Mouse (Mus musculus): ENCODE data around the gene Arhgap10. TPM values are rescaled to one million over a fixed set of nuclear protein-coding genes. Genes with fewer than 3 reads are reported as not detected.

Arhgap10 gene
- total and polyA plus RNA-seq, 3 experiments = 13.1 to 22.8 TPM; not detected in 1

DNA sequence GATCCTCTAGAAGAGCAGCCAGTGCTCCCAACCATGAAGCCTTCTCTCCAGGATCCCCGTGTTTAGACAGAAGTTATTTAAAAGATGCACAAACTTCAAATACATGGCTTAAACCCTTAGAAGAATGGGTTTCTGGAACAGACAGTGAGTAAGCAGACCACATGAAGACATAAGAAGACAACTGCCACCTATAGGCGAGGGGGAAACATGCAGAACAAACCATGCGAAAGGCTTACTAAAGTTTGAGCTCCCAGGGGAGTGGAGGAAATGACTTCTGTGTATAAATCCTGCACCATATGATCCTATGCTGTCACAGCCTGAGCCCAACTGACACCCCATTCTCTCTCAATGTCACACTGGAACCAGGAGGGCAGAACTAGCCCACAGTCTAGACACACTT is 150.7 kb downstream of the Arhgap10 start:
- peak; percentile 43 for DNase-seq (ENCODE audit: low read depth, low spot score)

DNA sequence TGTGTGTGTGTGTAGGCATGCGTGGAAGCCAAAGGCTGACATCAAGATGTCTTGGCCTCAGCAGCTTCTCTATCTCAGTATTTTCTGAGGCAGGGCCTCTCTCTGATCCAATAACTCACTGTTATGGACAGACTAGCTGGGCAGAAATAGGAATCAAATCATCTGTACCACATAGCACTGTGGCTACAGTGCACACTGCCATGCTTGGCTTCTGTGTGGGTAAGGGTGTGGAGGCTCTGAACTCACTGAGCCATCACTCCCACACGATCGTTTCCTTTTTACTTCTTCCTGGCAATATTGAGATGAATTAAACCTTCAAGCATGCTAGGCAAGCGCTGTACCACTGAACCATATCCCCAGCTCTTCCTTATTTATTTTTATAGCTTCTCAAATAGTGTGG is 151.3 kb downstream of the Arhgap10 start:
- Histone ChIP-seq H3K27me3 (ENCODE audit: control insufficient read depth in 1 of 2, insufficient read depth in 2 of 2, low read length in 2 of 2) (no peaks in the 10 kb centered on the region), H3K4me3 (ENCODE audit: control insufficient read depth in 1 of 2, insufficient read depth in 1 of 2, low read depth in 2 of 2, low read length in 2 of 2) (no peak overlapping the region), H3K9ac (ENCODE audit: control insufficient read depth, low read depth, low read length, poor library complexity, severe bottlenecking) (no peak overlapping the region), H3K79me2 (ENCODE audit: control insufficient read depth, insufficient read depth, low read length, poor library complexity) (no peaks in the 10 kb centered on the region), H3K4me1 (ENCODE audit: control insufficient read depth in 1 of 2, insufficient read depth in 2 of 2, low read length in 2 of 2) (peaks cover 0 to 3% of the 10 kb centered on the region in 2 experiments; a peak in 3 of 4 replicates), H3K27ac (ENCODE audit: control insufficient read depth, low read depth, low read length) (no peak overlapping the region), H3K9me3 (replicated peaks; ENCODE audit: insufficient read depth, low read length) (no peaks in the 10 kb centered on the region), H3K36me3 (ENCODE audit: control insufficient read depth in 1 of 2, insufficient read depth in 2 of 2, low read length in 2 of 2) (peaks cover 2 to 3% of the 10 kb centered on the region in 2 experiments; a peak in 2 of 4 replicates)
- no peak for DNase-seq (ENCODE audit: low read depth, low spot score)
- no peak for TF ChIP-seq TCF12 (IDR thresholded peaks at IDR 0.05; ENCODE audit: low read depth, low read length)
- TF ChIP-seq CHD2 (IDR thresholded peaks at IDR 0.05; ENCODE audit: low read length) = no peak
- no peak for TF ChIP-seq MXI1 (IDR thresholded peaks at IDR 0.05; ENCODE audit: low read depth, low read length)
- TF ChIP-seq UBTF (IDR thresholded peaks at IDR 0.05; ENCODE audit: borderline replicate concordance, insufficient read depth, low read depth, low read length) = no peak
- no peak for TF ChIP-seq ELF1 (IDR thresholded peaks at IDR 0.05; ENCODE audit: low read depth, low read length)
- TF ChIP-seq MYC (IDR thresholded peaks at IDR 0.05; ENCODE audit: low read depth, low read length) = no peak
- no peak for TF ChIP-seq MEF2A (IDR thresholded peaks at IDR 0.05; ENCODE audit: extremely low read depth, insufficient replicate concordance, low read depth, low read length, poor library complexity, severe bottlenecking)
- no peak for TF ChIP-seq HCFC1 (IDR thresholded peaks at IDR 0.05; ENCODE audit: low read depth, low read length)
- no peak for TF ChIP-seq CTCF (IDR thresholded peaks at IDR 0.05 in 2 of 3, conservative IDR thresholded peaks at IDR 0.05 in 1 of 3; ENCODE audit: control insufficient read depth in 1 of 3, insufficient read depth in 1 of 3, low read depth in 2 of 3, low read length in 3 of 3, poor library complexity in 1 of 3, severe bottlenecking in 1 of 3)
- no peak for TF ChIP-seq POLR2A (IDR thresholded peaks at IDR 0.05; ENCODE audit: control insufficient read depth in 1 of 2, insufficient read depth in 1 of 2, low read depth in 1 of 2, low read length in 2 of 2, poor library complexity in 1 of 2)
- TF ChIP-seq SMC3 (IDR thresholded peaks at IDR 0.05; ENCODE audit: low read depth, low read length) = no peak
- no peak for TF ChIP-seq CHD1 (IDR thresholded peaks at IDR 0.05; ENCODE audit: low read depth, low read length)
- no peak for TF ChIP-seq ZKSCAN1 (IDR thresholded peaks at IDR 0.05; ENCODE audit: low read depth, low read length)
- TF ChIP-seq ZMIZ1 (IDR thresholded peaks at IDR 0.05; ENCODE audit: low read depth, low read length) = no peak
- no peak for TF ChIP-seq EP300 (IDR thresholded peaks at IDR 0.05; ENCODE audit: low read depth in 1 of 2, low read length in 2 of 2)
- no peak for TF ChIP-seq NRF1 (IDR thresholded peaks at IDR 0.05; ENCODE audit: insufficient read depth, low read depth, low read length, poor library complexity, severe bottlenecking)
- TF ChIP-seq POLR2AphosphoS5 (IDR thresholded peaks at IDR 0.05; ENCODE audit: borderline replicate concordance, low read depth, low read length) = no peak
- no peak for TF ChIP-seq RAD21 (IDR thresholded peaks at IDR 0.05; ENCODE audit: low read depth, low read length)

More for the DNA sequence above, 150.7 kb downstream of the Arhgap10 start:
- Histone ChIP-seq H3K27me3 (ENCODE audit: control insufficient read depth in 1 of 2, insufficient read depth in 2 of 2, low read length in 2 of 2) (no peaks in the 10 kb centered on the region), H3K9ac (ENCODE audit: control insufficient read depth, low read depth, low read length, poor library complexity, severe bottlenecking) (no peak overlapping the region), H3K79me2 (ENCODE audit: control insufficient read depth, insufficient read depth, low read length, poor library complexity) (no peaks in the 10 kb centered on the region), H3K4me3 (ENCODE audit: control insufficient read depth in 1 of 2, insufficient read depth in 1 of 2, low read depth in 2 of 2, low read length in 2 of 2) (no peak overlapping the region), H3K4me1 (ENCODE audit: control insufficient read depth in 1 of 2, insufficient read depth in 2 of 2, low read length in 2 of 2) (peaks cover 0 to 3% of the 10 kb centered on the region in 2 experiments; a peak in 3 of 4 replicates), H3K27ac (ENCODE audit: control insufficient read depth, low read depth, low read length) (no peak overlapping the region), H3K9me3 (replicated peaks; ENCODE audit: insufficient read depth, low read length) (no peaks in the 10 kb centered on the region), H3K36me3 (ENCODE audit: control insufficient read depth in 1 of 2, insufficient read depth in 2 of 2, low read length in 2 of 2) (peaks cover 2 to 3% of the 10 kb centered on the region in 2 experiments; a peak in 2 of 4 replicates)
- no peak for TF ChIP-seq ZC3H11A (IDR thresholded peaks at IDR 0.05; ENCODE audit: low read depth, low read length)
- no peak for TF ChIP-seq MEF2A (IDR thresholded peaks at IDR 0.05; ENCODE audit: extremely low read depth, insufficient replicate concordance, low read depth, low read length, poor library complexity, severe bottlenecking)
- TF ChIP-seq RAD21 (IDR thresholded peaks at IDR 0.05; ENCODE audit: low read depth, low read length) = peak; percentile 23
- peak; percentile 26 for TF ChIP-seq SMC3 (IDR thresholded peaks at IDR 0.05; ENCODE audit: low read depth, low read length)
- TF ChIP-seq CTCF (IDR thresholded peaks at IDR 0.05 in 2 of 3, conservative IDR thresholded peaks at IDR 0.05 in 1 of 3; ENCODE audit: control insufficient read depth in 1 of 3, insufficient read depth in 1 of 3, low read depth in 2 of 3, low read length in 3 of 3, poor library complexity in 1 of 3, severe bottlenecking in 1 of 3) = peak; percentile 14 to 49 (median 40); a peak in 4 of 6 replicates
- TF ChIP-seq MAX (IDR thresholded peaks at IDR 0.05; ENCODE audit: low read length) = no peak
- no peak for TF ChIP-seq CHD2 (IDR thresholded peaks at IDR 0.05; ENCODE audit: low read length)
